ENCODE assay signal across 11 mouse cellular contexts in the genomic region with DNA sequence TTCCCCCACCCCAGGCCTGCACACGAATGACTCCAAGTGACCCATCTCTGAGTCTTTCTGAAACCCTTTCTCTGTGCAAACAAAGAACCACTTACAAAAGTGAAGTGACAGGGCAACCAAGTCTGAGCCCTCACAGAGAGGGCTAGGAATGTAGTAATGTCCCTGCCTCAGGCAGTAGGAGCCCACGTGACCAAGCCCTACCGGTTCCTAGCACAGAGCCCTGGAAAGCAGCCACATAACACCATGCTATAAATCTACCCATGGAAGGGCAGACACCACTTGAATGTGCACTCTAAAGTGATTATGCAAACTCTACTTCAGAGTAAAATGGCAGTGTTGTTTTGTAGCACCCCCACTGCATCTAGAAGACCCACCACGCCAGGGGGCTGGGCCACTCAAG. TPM values are rescaled to one million over a fixed set of nuclear protein-coding genes. Genes with fewer than 3 reads are reported as not detected.
DNase-seq lines count a peak whose midpoint lies in the region; ATAC-seq and TF ChIP-seq lines count a peak whose summit lies in the region.
"Had no signal": no experiment of that assay in that cellular context is flagged by ENCODE, and none has a peak within 500 bp of the region (broad histone marks: within the 10 kb centered on the region; RNA-seq: fewer than 3 reads in every experiment).

No protein-coding gene starts in this region.

- 55% methylated on average over 4 of the region's 4 CpGs for WGBS in hindbrain, embryonic 16.5 days
- 77% methylated on average over 4 of the region's 4 CpGs for WGBS in hindbrain, embryonic 10.5 days
- WGBS in neural tube, embryonic 12.5 days: 44% methylated on average over 4 of the region's 4 CpGs

- no peak for TF ChIP-seq POLR2A in brain, embryonic 14.5 days (IDR thresholded peaks at IDR 0.05; ENCODE audit: borderline replicate concordance, extremely low read depth, insufficient read depth, insufficient read length, poor library complexity, severe bottlenecking)

- no peaks in the 10 kb centered on the region for H3K27me3 ChIP-seq in hindbrain, embryonic 16.5 days (replicated peaks; ENCODE audit: control insufficient read depth, insufficient read depth, low read length)
- H3K27me3 ChIP-seq in hindbrain, embryonic 10.5 days (ENCODE audit: insufficient read depth, poor library complexity, severe bottlenecking): no peaks in the 10 kb centered on the region
- no peaks in the 10 kb centered on the region for H3K27me3 ChIP-seq in neural tube, embryonic 12.5 days (replicated peaks)

- no peak overlapping the region for H3K4me2 ChIP-seq in hindbrain, embryonic 16.5 days (ENCODE audit: low read length)
- H3K4me2 ChIP-seq in neural tube, embryonic 12.5 days (replicated peaks): 0 out of 2 replicates have a peak overlapping the region, but pooled peaks have one; percentile 0

- H3K9me3 ChIP-seq in hindbrain, embryonic 16.5 days (ENCODE audit: control insufficient read depth, low read length): no peaks in the 10 kb centered on the region
- H3K9me3 ChIP-seq in hindbrain, embryonic 10.5 days: no peaks in the 10 kb centered on the region
- H3K9me3 ChIP-seq in neural tube, embryonic 12.5 days: no peaks in the 10 kb centered on the region

- no peak for DNase-seq in hindbrain, embryonic 10.5 days (ENCODE audit: low spot score)
- DNase-seq in brain, embryonic 14.5 days (ENCODE audit: low read depth): peak; percentile 19
- peak; percentile 56 to 57 for DNase-seq in kidney, postnatal 36 days
- DNase-seq in spleen, postnatal 4 days (ENCODE audit: low spot score in 2 of 2): no peak
- DNase-seq in left cerebral cortex, postnatal 25 days (ENCODE audit: low spot score in 2 of 2): no peak
- no peak for DNase-seq in c-Kit-positive CD71-positive TER-119-positive erythroid progenitor cells, embryonic 14.5 days (ENCODE audit: low spot score)
- DNase-seq: right cerebral cortex, adult 18-20 months had no signal

- H3K27ac ChIP-seq in hindbrain, embryonic 16.5 days (ENCODE audit: low read depth, low read length): no peak overlapping the region
- no peak overlapping the region for H3K27ac ChIP-seq in hindbrain, embryonic 10.5 days
- no peak overlapping the region for H3K27ac ChIP-seq in neural tube, embryonic 12.5 days

- peaks cover 33% of the 10 kb centered on the region for H3K36me3 ChIP-seq in hindbrain, embryonic 16.5 days (ENCODE audit: control insufficient read depth, insufficient read depth, low read length)
- H3K36me3 ChIP-seq in hindbrain, embryonic 10.5 days: peaks cover 92% of the 10 kb centered on the region
- H3K36me3 ChIP-seq in neural tube, embryonic 12.5 days: peaks cover 63% of the 10 kb centered on the region

- TF ChIP-seq CTCF in brain, embryonic 14.5 days (IDR thresholded peaks at IDR 0.05; ENCODE audit: borderline replicate concordance, extremely low read depth, insufficient read depth, insufficient read length): no peak

- ATAC-seq in hindbrain, embryonic 16.5 days: peak; percentile 42; the same call in 1 of the 2 replicates
- ATAC-seq in neural tube, embryonic 12.5 days (ENCODE audit: low FRiP score, low read depth): peak; percentile 95

- no peak overlapping the region for H3K9ac ChIP-seq in hindbrain, embryonic 16.5 days (ENCODE audit: low read depth, low read length)
- 0 out of 2 replicates have a peak overlapping the region, but pooled peaks have one; percentile 13 for H3K9ac ChIP-seq in neural tube, embryonic 12.5 days

- H3K4me1 ChIP-seq in hindbrain, embryonic 16.5 days (ENCODE audit: control insufficient read depth, insufficient read depth, low read depth, low read length): no peaks in the 10 kb centered on the region
- H3K4me1 ChIP-seq in hindbrain, embryonic 10.5 days (replicated peaks): no peaks in the 10 kb centered on the region
- no peaks in the 10 kb centered on the region for H3K4me1 ChIP-seq in neural tube, embryonic 12.5 days

- H3K4me3 ChIP-seq in hindbrain, embryonic 16.5 days (ENCODE audit: low read length): no peak overlapping the region
- no peak overlapping the region for H3K4me3 ChIP-seq in hindbrain, embryonic 10.5 days
- H3K4me3 ChIP-seq in neural tube, embryonic 12.5 days: no peak overlapping the region

- intact Hi-C loops in left cerebral cortex, postnatal 25 days (cut with DNase I): no loop called here

RNA-seq across cellular contexts. Expression of gene Hspbp1, which starts 12.9 kb away (rescaled TPM):
- polyA plus RNA-seq in hindbrain, embryonic 16.5 days (2015; fragmentation: Nextera tagmentation; extraction: Ambion mirVana): 175 and 188 TPM in 2 replicates
- 131 and 139 TPM in 2 replicates for polyA plus RNA-seq in hindbrain, embryonic 10.5 days (2016; fragmentation: Nextera tagmentation; extraction: Ambion mirVana)
- polyA plus RNA-seq in brain, embryonic 14.5 days (2012; rRNA removed): 93.3 and 97.3 TPM in 2 replicates
- polyA plus RNA-seq in neural tube, embryonic 12.5 days (2016; fragmentation: Nextera tagmentation; extraction: Ambion mirVana): 119 and 122 TPM in 2 replicates
- 100 to 1,000 TPM in 1 of 2 experiments, 10 to 100 TPM in 1; 91.8 to 105 TPM for total RNA-seq in left cerebral cortex, postnatal 25 days (2021)

RNA-seq across cellular contexts. Expression of gene Ppp6r1, which starts 13.1 kb away (rescaled TPM):
- 4.3 and 6.2 TPM in 2 replicates for polyA plus RNA-seq in hindbrain, embryonic 16.5 days (2015; fragmentation: Nextera tagmentation; extraction: Ambion mirVana)
- polyA plus RNA-seq in hindbrain, embryonic 10.5 days (2016; fragmentation: Nextera tagmentation; extraction: Ambion mirVana): 9.4 and 11.5 TPM in 2 replicates
- 115 and 130 TPM in 2 replicates for polyA plus RNA-seq in brain, embryonic 14.5 days (2012; rRNA removed)
- 11.1 and 13.9 TPM in 2 replicates for polyA plus RNA-seq in neural tube, embryonic 12.5 days (2016; fragmentation: Nextera tagmentation; extraction: Ambion mirVana)
- 100 to 1,000 TPM; 145 to 148 TPM for total RNA-seq in left cerebral cortex, postnatal 25 days (2021)

RNA-seq across cellular contexts. Expression of gene Brsk1, which starts 18.4 kb away (rescaled TPM):
- 6.8 and 7.1 TPM in 2 replicates for polyA plus RNA-seq in hindbrain, embryonic 16.5 days (2015; fragmentation: Nextera tagmentation; extraction: Ambion mirVana)
- polyA plus RNA-seq in hindbrain, embryonic 10.5 days (2016; fragmentation: Nextera tagmentation; extraction: Ambion mirVana): 1.7 and 2.8 TPM in 2 replicates
- 137 and 161 TPM in 2 replicates for polyA plus RNA-seq in brain, embryonic 14.5 days (2012; rRNA removed)
- 5.0 and 5.5 TPM in 2 replicates for polyA plus RNA-seq in neural tube, embryonic 12.5 days (2016; fragmentation: Nextera tagmentation; extraction: Ambion mirVana)
- 100 to 1,000 TPM; 394 to 407 TPM for total RNA-seq in left cerebral cortex, postnatal 25 days (2021)
- total RNA-seq: MEL had no signal

RNA-seq across cellular contexts. Expression of gene Tmem86b, which starts 40.7 kb away (rescaled TPM):
- polyA plus RNA-seq in hindbrain, embryonic 16.5 days (2015; fragmentation: Nextera tagmentation; extraction: Ambion mirVana): 1.9 and 2.0 TPM in 2 replicates
- 2.1 and 2.2 TPM in 2 replicates for polyA plus RNA-seq in hindbrain, embryonic 10.5 days (2016; fragmentation: Nextera tagmentation; extraction: Ambion mirVana)
- 55.9 and 89.5 TPM in 2 replicates for polyA plus RNA-seq in brain, embryonic 14.5 days (2012; rRNA removed)
- 3.5 and 4.0 TPM in 2 replicates for polyA plus RNA-seq in neural tube, embryonic 12.5 days (2016; fragmentation: Nextera tagmentation; extraction: Ambion mirVana)
- 10 to 100 TPM; 14.0 to 16.7 TPM for total RNA-seq in left cerebral cortex, postnatal 25 days (2021)

RNA-seq across cellular contexts. Expression of gene Tmem150b, which starts 53.1 kb away (rescaled TPM):
- polyA plus RNA-seq in hindbrain, embryonic 16.5 days (2015; fragmentation: Nextera tagmentation; extraction: Ambion mirVana): 0.12 and 0.18 TPM in 2 replicates
- polyA plus RNA-seq in hindbrain, embryonic 10.5 days (2016; fragmentation: Nextera tagmentation; extraction: Ambion mirVana): 0.14 and 0.17 TPM in 2 replicates
- 0.03 and 0.05 TPM in 2 replicates for polyA plus RNA-seq in brain, embryonic 14.5 days (2012; rRNA removed)
- polyA plus RNA-seq in neural tube, embryonic 12.5 days (2016; fragmentation: Nextera tagmentation; extraction: Ambion mirVana): 0.11 and 0.14 TPM in 2 replicates
- not detected for total RNA-seq in left cerebral cortex, postnatal 25 days (2021)
- polyA plus RNA-seq: cortical plate, adult 2 months had no signal

Comparison
In these comparisons a context has a peak if more than half of its experiments do, and no peak if none do; other contexts are left out.
1. DNase-seq: peak in brain, embryonic 14.5 days (single experiment) and kidney, postnatal 36 days (2 of 2); none in hindbrain, embryonic 10.5 days (single experiment), spleen, postnatal 4 days (0 of 2), left cerebral cortex, postnatal 25 days (0 of 2) and c-Kit-positive CD71-positive TER-119-positive erythroid progenitor cells, embryonic 14.5 days (single experiment).
2. RNA of gene Brsk1, which starts 18.4 kb away (polyA plus RNA-seq): 137 to 161 TPM in brain, embryonic 14.5 days; 6.8 to 7.1 TPM in hindbrain, embryonic 16.5 days, 5.0 to 5.5 TPM in neural tube, embryonic 12.5 days and 1.7 to 2.8 TPM in hindbrain, embryonic 10.5 days; every median in the first group is over 10 times any median in the second.